Mouse (Mus musculus): ENCODE data around the gene Nup153. TPM values are rescaled to one million over a fixed set of nuclear protein-coding genes. Genes with fewer than 3 reads are reported as not detected.

Nup153 gene
- polyA plus RNA-seq, 1 experiment = 11.6 TPM

- Histone ChIP-seq H3K27me3 (ENCODE audit: control insufficient read depth, insufficient read depth, insufficient read length) (no peaks in the 10 kb centered on the region), H3K4me2 (ENCODE audit: low read depth) (no peak overlapping the region), H3K79me2 (ENCODE audit: control insufficient read depth, insufficient read depth) (peaks cover 42% of the 10 kb centered on the region), H3K4me3 (no peak overlapping the region), H3K36me3 (ENCODE audit: control insufficient read depth, insufficient read depth) (peaks cover 46% of the 10 kb centered on the region), H3ac (ENCODE audit: control insufficient read depth, insufficient read length) (no peak overlapping the region)
- TF ChIP-seq CEBPB (IDR thresholded peaks at IDR 0.05; ENCODE audit: insufficient read depth, poor library complexity, severe bottlenecking) = no peak
- no peak for TF ChIP-seq POLR2A (IDR thresholded peaks at IDR 0.05; ENCODE audit: insufficient read length, low read depth)
- no peak for TF ChIP-seq REST (IDR thresholded peaks at IDR 0.05; ENCODE audit: insufficient read depth, insufficient read length)
- TF ChIP-seq SRF (IDR thresholded peaks at IDR 0.05; ENCODE audit: control insufficient read depth, insufficient read length, low read depth) = no peak
- no peak for TF ChIP-seq MYOG (IDR thresholded peaks at IDR 0.05; ENCODE audit: control insufficient read depth in 1 of 3, insufficient read depth in 1 of 3, insufficient read length in 2 of 3, low read depth in 2 of 3)
- no peak for TF ChIP-seq MYOD1 (IDR thresholded peaks at IDR 0.05; ENCODE audit: control insufficient read depth in 1 of 3, insufficient read length in 2 of 3, low read depth in 2 of 3)
- TF ChIP-seq USF1 (IDR thresholded peaks at IDR 0.05; ENCODE audit: low read depth) = no peak
- TF ChIP-seq POLR2AphosphoS2 (IDR thresholded peaks at IDR 0.05; ENCODE audit: insufficient read length, low read depth) = no peak
- TF ChIP-seq MAX (IDR thresholded peaks at IDR 0.05; ENCODE audit: low read depth) = no peak
- TF ChIP-seq E2F4 (IDR thresholded peaks at IDR 0.05; ENCODE audit: insufficient read depth) = no peak
Measured at GRCm38 (mm10) chr13:46690559-46691241, 37.0 kb downstream of the Nup153 start.

DNA sequence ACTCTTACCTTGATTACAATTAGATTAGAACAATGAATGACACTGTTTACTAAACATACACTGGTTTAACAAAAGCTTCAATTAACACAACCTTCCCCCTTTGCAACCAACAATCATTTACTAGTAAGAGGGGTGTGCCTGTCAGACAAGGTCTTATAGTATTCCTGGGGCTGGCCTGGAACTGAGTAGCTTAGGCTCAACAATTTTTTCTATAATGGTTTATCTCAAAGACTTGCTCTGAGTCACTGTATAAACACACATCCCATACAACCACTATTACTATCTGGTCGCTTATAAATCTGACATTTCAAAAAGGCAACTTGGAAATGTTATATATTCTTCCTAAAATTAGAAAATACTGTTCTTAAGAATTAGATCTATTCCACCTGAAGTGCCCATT lies 44.4 kb downstream of the Nup153 start:
- H3ac ChIP-seq (ENCODE audit: control insufficient read depth, insufficient read length) = no peak overlapping the region
- TF ChIP-seq MYOD1 (IDR thresholded peaks at IDR 0.05; ENCODE audit: control insufficient read depth in 1 of 3, insufficient read length in 2 of 3, low read depth in 2 of 3) = no peak
- no peak for TF ChIP-seq USF1 (IDR thresholded peaks at IDR 0.05; ENCODE audit: low read depth)
- no peak for TF ChIP-seq TCF12 (IDR thresholded peaks at IDR 0.05; ENCODE audit: insufficient read depth, poor library complexity, severe bottlenecking)
- no peaks in the 10 kb centered on the region for H3K27me3 ChIP-seq (ENCODE audit: control insufficient read depth, insufficient read depth, insufficient read length)
- no peak overlapping the region for H3K4me2 ChIP-seq (ENCODE audit: low read depth)
- H3K4me3 ChIP-seq = no peak overlapping the region
- H3K79me2 ChIP-seq (ENCODE audit: control insufficient read depth, insufficient read depth) = peaks cover 14% of the 10 kb centered on the region
- peaks cover 64% of the 10 kb centered on the region for H3K36me3 ChIP-seq (ENCODE audit: control insufficient read depth, insufficient read depth)

DNA sequence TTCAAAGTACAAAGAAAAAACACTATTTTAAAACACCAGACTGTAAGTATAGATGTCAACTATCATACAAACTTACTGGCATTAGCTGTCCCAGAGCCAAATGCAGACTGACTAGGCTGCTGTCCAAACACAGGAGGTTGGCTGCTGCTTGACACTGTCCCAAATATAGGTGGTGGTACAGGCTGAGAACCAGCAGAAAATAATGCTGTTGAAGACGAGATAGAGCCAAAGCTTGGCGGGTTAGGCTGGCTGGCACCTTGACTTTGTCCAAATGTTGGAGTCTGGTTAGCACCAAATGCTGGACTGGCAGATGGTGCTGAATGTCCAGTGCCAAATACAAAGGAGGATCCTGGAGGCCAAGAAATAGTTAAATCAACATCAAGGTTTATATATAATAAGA lies 44.8 kb downstream of the Nup153 start:
- H3K79me2 ChIP-seq (ENCODE audit: control insufficient read depth, insufficient read depth) = peaks cover 14% of the 10 kb centered on the region
- H3K27me3 ChIP-seq (ENCODE audit: control insufficient read depth, insufficient read depth, insufficient read length) = no peaks in the 10 kb centered on the region
- no peak for TF ChIP-seq TCF3 (IDR thresholded peaks at IDR 0.05; ENCODE audit: insufficient read length, low read depth)
- no peak for TF ChIP-seq MYOG (IDR thresholded peaks at IDR 0.05; ENCODE audit: control insufficient read depth in 1 of 3, insufficient read depth in 1 of 3, insufficient read length in 2 of 3, low read depth in 2 of 3)
- TF ChIP-seq POLR2AphosphoS2 (IDR thresholded peaks at IDR 0.05; ENCODE audit: insufficient read length, low read depth) = no peak
- TF ChIP-seq USF1 (IDR thresholded peaks at IDR 0.05; ENCODE audit: low read depth) = no peak
- no peak for TF ChIP-seq MYOD1 (IDR thresholded peaks at IDR 0.05; ENCODE audit: control insufficient read depth in 1 of 3, insufficient read length in 2 of 3, low read depth in 2 of 3)
- no peak for TF ChIP-seq SRF (IDR thresholded peaks at IDR 0.05; ENCODE audit: control insufficient read depth, insufficient read length, low read depth)
- TF ChIP-seq MAX (IDR thresholded peaks at IDR 0.05; ENCODE audit: low read depth) = no peak
- no peak for TF ChIP-seq TCF12 (IDR thresholded peaks at IDR 0.05; ENCODE audit: insufficient read depth, poor library complexity, severe bottlenecking)
- no peak for TF ChIP-seq E2F4 (IDR thresholded peaks at IDR 0.05; ENCODE audit: insufficient read depth)
- H3K4me3 ChIP-seq = no peak overlapping the region
- no peak overlapping the region for H3K4me2 ChIP-seq (ENCODE audit: low read depth)
- H3ac ChIP-seq (ENCODE audit: control insufficient read depth, insufficient read length) = no peak overlapping the region
- peaks cover 64% of the 10 kb centered on the region for H3K36me3 ChIP-seq (ENCODE audit: control insufficient read depth, insufficient read depth)

- Histone ChIP-seq H3K4me2 (ENCODE audit: low read depth) (no peak overlapping the region), H3K4me3 (no peak overlapping the region), H3K36me3 (ENCODE audit: control insufficient read depth, insufficient read depth) (peaks cover 48% of the 10 kb centered on the region), H3ac (ENCODE audit: control insufficient read depth, insufficient read length) (no peak overlapping the region), H3K27me3 (ENCODE audit: control insufficient read depth, insufficient read depth, insufficient read length) (no peaks in the 10 kb centered on the region), H3K79me2 (ENCODE audit: control insufficient read depth, insufficient read depth) (no peaks in the 10 kb centered on the region)
- TF ChIP-seq MAX (IDR thresholded peaks at IDR 0.05; ENCODE audit: low read depth) = no peak
- no peak for TF ChIP-seq MYOD1 (IDR thresholded peaks at IDR 0.05; ENCODE audit: control insufficient read depth in 1 of 3, insufficient read length in 2 of 3, low read depth in 2 of 3)
- no peak for TF ChIP-seq POLR2A (IDR thresholded peaks at IDR 0.05; ENCODE audit: insufficient read length, low read depth)
- no peak for TF ChIP-seq REST (IDR thresholded peaks at IDR 0.05; ENCODE audit: insufficient read depth, insufficient read length)
- no peak for TF ChIP-seq TCF12 (IDR thresholded peaks at IDR 0.05; ENCODE audit: insufficient read depth, poor library complexity, severe bottlenecking)
- TF ChIP-seq MYOG (IDR thresholded peaks at IDR 0.05; ENCODE audit: control insufficient read depth in 1 of 3, insufficient read depth in 1 of 3, insufficient read length in 2 of 3, low read depth in 2 of 3) = no peak
- no peak for TF ChIP-seq TCF3 (IDR thresholded peaks at IDR 0.05; ENCODE audit: insufficient read length, low read depth)
- TF ChIP-seq E2F4 (IDR thresholded peaks at IDR 0.05; ENCODE audit: insufficient read depth) = no peak
- no peak for TF ChIP-seq POLR2AphosphoS2 (IDR thresholded peaks at IDR 0.05; ENCODE audit: insufficient read length, low read depth)
- TF ChIP-seq SRF (IDR thresholded peaks at IDR 0.05; ENCODE audit: control insufficient read depth, insufficient read length, low read depth) = no peak
- TF ChIP-seq USF1 (IDR thresholded peaks at IDR 0.05; ENCODE audit: low read depth) = no peak
- TF ChIP-seq CEBPB (IDR thresholded peaks at IDR 0.05; ENCODE audit: insufficient read depth, poor library complexity, severe bottlenecking) = no peak
Measured at GRCm38 (mm10) chr13:46677721-46678120, 50.0 kb downstream of the Nup153 start.

DNA sequence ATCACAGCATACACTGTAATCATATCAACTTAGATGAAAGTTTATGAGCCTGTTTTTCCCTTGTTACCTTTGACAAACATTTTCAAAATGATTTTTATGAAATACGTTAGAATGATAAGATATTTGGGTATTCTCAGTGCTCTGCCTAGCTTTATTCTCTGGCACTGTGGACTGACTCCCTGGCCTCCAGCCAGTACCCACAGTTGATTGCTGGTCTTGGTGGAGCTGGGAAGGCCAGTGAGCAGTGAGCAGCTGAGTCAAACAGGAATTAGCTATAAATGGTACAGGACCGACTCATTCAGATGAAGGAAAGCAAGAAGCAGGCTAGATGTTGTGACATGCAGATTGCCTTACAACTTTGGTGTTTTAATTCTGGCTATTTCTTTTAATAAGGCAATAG lies 53.1 kb downstream of the Nup153 start:
- Histone ChIP-seq H3K27me3 (ENCODE audit: control insufficient read depth, insufficient read depth, insufficient read length) (no peaks in the 10 kb centered on the region), H3K79me2 (ENCODE audit: control insufficient read depth, insufficient read depth) (peaks cover 17% of the 10 kb centered on the region), H3ac (ENCODE audit: control insufficient read depth, insufficient read length) (no peak overlapping the region), H3K36me3 (ENCODE audit: control insufficient read depth, insufficient read depth) (peaks cover 33% of the 10 kb centered on the region), H3K4me3 (no peak overlapping the region), H3K4me2 (ENCODE audit: low read depth) (peak overlapping the region; percentile 10)
- TF ChIP-seq E2F4 (IDR thresholded peaks at IDR 0.05; ENCODE audit: insufficient read depth) = no peak
- TF ChIP-seq POLR2AphosphoS2 (IDR thresholded peaks at IDR 0.05; ENCODE audit: insufficient read length, low read depth) = peak; percentile 24
- peak in 1 of 3 experiments; percentile 12 for TF ChIP-seq MYOG (IDR thresholded peaks at IDR 0.05; ENCODE audit: control insufficient read depth in 1 of 3, insufficient read depth in 1 of 3, insufficient read length in 2 of 3, low read depth in 2 of 3)
- TF ChIP-seq TCF3 (IDR thresholded peaks at IDR 0.05; ENCODE audit: insufficient read length, low read depth) = no peak
- TF ChIP-seq CEBPB (IDR thresholded peaks at IDR 0.05; ENCODE audit: insufficient read depth, poor library complexity, severe bottlenecking) = no peak
- TF ChIP-seq SRF (IDR thresholded peaks at IDR 0.05; ENCODE audit: control insufficient read depth, insufficient read length, low read depth) = no peak
- no peak for TF ChIP-seq POLR2A (IDR thresholded peaks at IDR 0.05; ENCODE audit: insufficient read length, low read depth)

All from myocyte (in vitro differentiated cells).